Mouse (Mus musculus): ENCODE results near the gene Kifc1. TPM values are rescaled to one million over a fixed set of nuclear protein-coding genes. Genes with fewer than 3 reads are reported as not detected.
"Not testable (repeated sequence)": the region's sequence is repeated elsewhere in the genome, so short reads cannot be mapped to it uniquely, and the experiment has no call there.

Kifc1 gene
- polyA plus RNA-seq, 1 experiment from 2014 or later, result 9.3 TPM

DNA sequence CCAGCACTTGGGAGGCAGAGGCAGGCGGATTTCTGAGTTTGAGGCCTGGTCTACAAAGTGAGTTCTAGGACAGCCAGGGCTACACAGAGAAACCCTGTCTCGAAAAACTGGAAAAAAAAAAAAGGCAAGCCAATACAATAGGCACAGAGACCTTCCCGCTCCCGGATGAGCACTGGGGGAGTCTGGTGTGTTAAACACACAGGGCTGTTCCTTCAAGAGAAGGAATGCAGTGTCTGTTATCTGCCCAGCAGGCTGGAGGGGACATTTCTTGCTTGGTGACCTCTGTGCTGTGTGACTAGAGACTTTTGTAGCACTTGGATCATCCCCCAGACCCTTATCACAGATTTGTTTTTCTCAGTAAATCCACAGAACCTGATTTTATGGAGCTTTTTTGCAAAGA, 11.2 kb upstream of the Kifc1 start:
- 65% methylated on average over 4 of the region's 4 CpGs for WGBS
- Histone ChIP-seq H3K9me3 (ENCODE audit: low read depth, low read length) (no peaks in the 10 kb centered on the region), H3K4me2 (no peak overlapping the region), H3K9ac (no peak overlapping the region), H3K4me1 (ENCODE audit: insufficient read depth) (no peaks in the 10 kb centered on the region), H3K36me3 (ENCODE audit: insufficient read depth) (no peaks in the 10 kb centered on the region), H3K27me3 (ENCODE audit: insufficient read depth, low read length) (no peaks in the 10 kb centered on the region), H3K27ac (ENCODE audit: low read depth) (no peak overlapping the region), H3K4me3 (ENCODE audit: low read depth, low read length) (no peak overlapping the region)
- no peak for ATAC-seq (ENCODE audit: insufficient read depth)
- no peak for TF ChIP-seq CTCF (IDR thresholded peaks at IDR 0.05; ENCODE audit: low read depth)
- DNase-seq, result no peak

DNA sequence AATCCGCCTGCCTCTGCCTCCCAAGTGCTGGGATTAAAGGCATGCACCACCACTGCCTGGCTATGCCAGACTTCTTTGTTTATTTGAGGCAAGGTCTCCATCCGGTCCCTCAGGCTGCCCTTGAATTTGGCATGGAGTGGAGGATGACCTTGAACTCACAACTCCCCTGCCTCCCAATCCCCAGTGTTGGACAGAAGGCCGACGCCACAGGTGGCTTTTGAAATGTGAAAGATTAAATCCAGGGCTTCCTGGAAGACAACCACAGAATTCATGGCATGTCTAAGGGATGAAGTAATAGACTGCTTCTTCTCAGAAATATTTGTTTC, 10.5 kb upstream of the Kifc1 start:
- Histone ChIP-seq H3K27me3 (ENCODE audit: insufficient read depth, low read length) (no peaks in the 10 kb centered on the region), H3K27ac (ENCODE audit: low read depth) (no peak overlapping the region), H3K9me3 (ENCODE audit: low read depth, low read length) (no peaks in the 10 kb centered on the region), H3K9ac (no peak overlapping the region), H3K36me3 (ENCODE audit: insufficient read depth) (no peaks in the 10 kb centered on the region), H3K4me1 (ENCODE audit: insufficient read depth) (no peaks in the 10 kb centered on the region), H3K4me2 (no peak overlapping the region), H3K4me3 (ENCODE audit: low read depth, low read length) (no peak overlapping the region)
- no peak for ATAC-seq (ENCODE audit: insufficient read depth)
- DNase-seq, result no peak
- 80% methylated on average over 4 of the region's 4 CpGs for WGBS
- no peak for TF ChIP-seq CTCF (IDR thresholded peaks at IDR 0.05; ENCODE audit: low read depth)

DNA sequence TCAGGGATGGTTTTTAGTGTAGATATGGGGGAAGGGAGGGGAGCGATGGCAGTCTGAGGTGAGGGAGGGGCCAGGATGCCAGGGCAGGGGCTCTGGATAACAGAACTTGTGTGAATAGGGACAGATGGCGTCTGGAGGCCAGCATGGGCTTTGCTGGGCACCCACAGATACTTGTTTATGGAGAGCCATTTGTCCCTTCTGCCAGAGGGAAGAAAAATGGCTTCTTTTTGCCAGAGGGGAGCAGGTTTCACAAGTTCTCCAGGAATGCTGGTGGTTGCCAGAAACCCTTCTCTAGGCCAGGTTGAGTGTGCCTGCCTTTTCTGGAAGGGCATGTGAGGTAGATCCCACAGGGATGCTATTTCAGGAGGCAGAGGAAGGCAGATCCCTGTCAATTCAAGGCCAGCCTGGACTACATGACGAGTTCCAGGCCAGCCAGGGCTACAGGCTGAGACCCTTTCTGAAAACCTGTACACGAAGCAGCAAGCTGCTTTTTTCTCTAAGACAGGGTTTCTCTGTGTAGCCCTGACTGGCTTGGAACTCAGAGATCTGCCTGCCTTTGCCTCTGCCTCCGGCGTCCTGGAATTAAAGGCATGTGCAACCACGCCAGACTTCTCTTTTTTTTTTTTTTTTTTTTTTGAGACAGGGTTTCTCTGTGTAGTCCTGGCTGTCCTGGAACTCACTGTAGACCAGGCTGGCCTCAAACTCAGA, 10.0 kb upstream of the Kifc1 start:
- WGBS, result 53% methylated on average over 7 of the region's 7 CpGs
- H3K9ac ChIP-seq, result no peak overlapping the region
- H3K27ac ChIP-seq (ENCODE audit: low read depth), result no peak overlapping the region
- H3K9me3 ChIP-seq (ENCODE audit: low read depth, low read length), result no peaks in the 10 kb centered on the region
- H3K4me3 ChIP-seq (ENCODE audit: low read depth, low read length), result no peak overlapping the region
- H3K4me1 ChIP-seq (ENCODE audit: insufficient read depth), result no peaks in the 10 kb centered on the region
- no peaks in the 10 kb centered on the region for H3K27me3 ChIP-seq (ENCODE audit: insufficient read depth, low read length)
- ATAC-seq (ENCODE audit: insufficient read depth) (no peak), DNase-seq (no peak)
- TF ChIP-seq CTCF (IDR thresholded peaks at IDR 0.05; ENCODE audit: low read depth), result no peak
- no peaks in the 10 kb centered on the region for H3K36me3 ChIP-seq (ENCODE audit: insufficient read depth)
- H3K4me2 ChIP-seq, result no peak overlapping the region

DNA sequence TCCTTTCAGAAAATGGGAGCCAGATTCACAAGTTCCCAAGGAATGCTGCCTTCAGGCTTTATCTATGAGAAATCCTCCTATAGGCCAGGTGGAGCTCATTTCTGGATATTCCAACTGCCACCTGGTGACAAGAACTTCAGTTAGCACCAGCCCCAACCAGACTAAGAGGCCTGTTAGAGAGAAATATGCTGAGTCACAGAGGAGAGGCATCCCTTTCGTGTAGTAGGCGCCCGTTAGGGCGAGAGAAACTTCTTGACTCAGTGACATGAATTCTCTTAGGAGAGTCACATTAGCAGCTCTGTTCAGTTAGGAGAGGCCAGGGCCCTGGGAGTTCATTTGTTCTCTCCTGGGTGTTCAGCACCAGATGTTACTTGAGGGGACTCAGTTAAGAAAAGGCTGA, 9.2 kb upstream of the Kifc1 start:
- no peak overlapping the region for H3K9ac ChIP-seq
- H3K4me1 ChIP-seq (ENCODE audit: insufficient read depth), result no peaks in the 10 kb centered on the region
- no peaks in the 10 kb centered on the region for H3K9me3 ChIP-seq (ENCODE audit: low read depth, low read length)
- H3K36me3 ChIP-seq (ENCODE audit: insufficient read depth), result no peaks in the 10 kb centered on the region
- H3K4me2 ChIP-seq, result no peak overlapping the region
- 87% methylated on average over 4 of the region's 4 CpGs for WGBS
- H3K4me3 ChIP-seq (ENCODE audit: low read depth, low read length), result no peak overlapping the region
- DNase-seq, result no peak
- TF ChIP-seq CTCF (IDR thresholded peaks at IDR 0.05; ENCODE audit: low read depth), result no peak
- no peak for ATAC-seq (ENCODE audit: insufficient read depth)
- H3K27ac ChIP-seq (ENCODE audit: low read depth), result no peak overlapping the region
- no peaks in the 10 kb centered on the region for H3K27me3 ChIP-seq (ENCODE audit: insufficient read depth, low read length)

DNA sequence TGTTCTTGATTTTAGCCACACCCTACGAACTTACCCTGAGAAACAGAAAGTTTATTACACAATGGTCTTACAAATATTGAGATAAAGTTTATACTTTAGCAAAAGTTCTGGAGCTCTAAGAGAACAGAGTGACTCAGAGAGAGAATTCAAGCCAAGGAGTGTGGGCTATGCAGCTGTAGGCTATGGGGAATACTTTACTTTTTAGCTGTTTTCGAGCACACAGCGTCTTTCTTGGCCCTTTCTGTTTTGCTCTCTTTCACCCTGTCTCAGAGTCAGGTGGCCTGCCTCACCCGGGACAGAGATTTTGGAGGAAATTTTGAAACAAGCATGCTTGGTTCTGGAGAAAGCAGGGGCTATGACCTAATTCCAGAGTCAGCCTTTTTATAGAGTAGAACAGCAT, 7.7 kb upstream of the Kifc1 start:
- WGBS, result 82% methylated on average over 4 of the region's 4 CpGs
- not testable (repeated sequence) for H3K27ac ChIP-seq (ENCODE audit: low read depth); H3K27me3 ChIP-seq (ENCODE audit: insufficient read depth, low read length); H3K9ac ChIP-seq; H3K4me3 ChIP-seq (ENCODE audit: low read depth, low read length); DNase-seq; H3K4me2 ChIP-seq; H3K4me1 ChIP-seq (ENCODE audit: insufficient read depth); H3K9me3 ChIP-seq (ENCODE audit: low read depth, low read length); ATAC-seq (ENCODE audit: insufficient read depth); H3K36me3 ChIP-seq (ENCODE audit: insufficient read depth)

DNA sequence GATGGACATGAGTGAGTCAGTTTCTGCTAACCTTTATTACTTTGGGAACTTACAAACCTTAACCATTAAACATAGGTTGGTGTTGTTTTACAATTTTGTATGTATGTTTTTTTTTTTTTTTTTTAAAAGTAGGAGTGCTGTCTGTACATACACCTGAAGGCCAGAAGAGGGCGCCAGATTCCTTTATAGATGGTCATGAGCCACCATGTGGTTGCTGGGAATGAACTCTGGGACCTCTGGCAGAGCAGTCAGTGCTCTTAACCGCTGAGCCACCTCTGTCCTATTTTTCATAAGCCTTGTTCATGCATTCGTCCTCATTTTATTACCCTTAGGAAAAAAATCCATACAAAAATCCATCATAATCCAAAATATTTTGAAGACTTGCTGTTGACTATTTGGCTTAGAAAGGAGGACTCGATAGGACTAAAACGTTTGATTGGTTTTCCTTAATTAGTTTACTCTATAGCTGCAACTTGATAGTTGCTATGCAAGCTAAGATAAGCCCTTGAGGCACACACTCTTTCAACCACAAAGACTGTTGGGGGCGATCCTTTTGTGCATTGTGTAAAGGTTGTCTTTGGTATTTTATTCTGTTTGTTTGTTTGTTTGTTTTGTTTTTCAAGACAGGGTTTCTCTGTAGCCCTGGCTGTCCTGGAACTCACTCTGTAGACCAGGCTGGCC, 6.8 kb upstream of the Kifc1 start:
- Histone ChIP-seq H3K4me1 (ENCODE audit: insufficient read depth) (no peaks in the 10 kb centered on the region), H3K4me2 (no peak overlapping the region), H3K9ac (no peak overlapping the region), H3K27me3 (ENCODE audit: insufficient read depth, low read length) (no peaks in the 10 kb centered on the region), H3K36me3 (ENCODE audit: insufficient read depth) (no peaks in the 10 kb centered on the region), H3K27ac (ENCODE audit: low read depth) (no peak overlapping the region), H3K4me3 (ENCODE audit: low read depth, low read length) (no peak overlapping the region), H3K9me3 (ENCODE audit: low read depth, low read length) (no peaks in the 10 kb centered on the region)
- TF ChIP-seq CTCF (IDR thresholded peaks at IDR 0.05; ENCODE audit: low read depth), result peak; percentile 70
- DNase-seq, result peak; percentile 84
- WGBS, result 37% methylated on average over 6 of the region's 6 CpGs
- ATAC-seq (ENCODE audit: insufficient read depth), result no peak

DNA sequence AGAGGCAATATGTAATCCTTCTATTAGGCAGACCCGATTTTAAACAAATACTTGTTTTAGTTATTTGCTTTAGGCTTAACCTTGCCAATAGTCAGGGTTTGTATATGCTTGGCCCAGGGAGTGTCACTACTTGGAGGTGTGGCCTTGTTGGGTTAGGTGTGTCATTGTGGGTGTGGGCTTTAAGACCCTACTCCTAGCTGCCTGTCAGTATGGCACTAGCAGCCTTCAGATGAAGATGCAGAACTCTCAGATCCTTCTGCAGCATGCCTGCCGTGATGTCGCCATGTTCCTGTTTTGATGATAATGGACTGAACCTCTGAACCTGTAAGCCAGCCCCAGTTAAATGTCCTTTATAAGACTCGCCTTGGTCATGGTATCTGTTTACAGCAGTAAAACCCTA, 2.5 kb upstream of the Kifc1 start:
- not testable (repeated sequence) for H3K9ac ChIP-seq; DNase-seq; H3K36me3 ChIP-seq (ENCODE audit: insufficient read depth); H3K9me3 ChIP-seq (ENCODE audit: low read depth, low read length); H3K4me1 ChIP-seq (ENCODE audit: insufficient read depth); H3K27ac ChIP-seq (ENCODE audit: low read depth); H3K27me3 ChIP-seq (ENCODE audit: insufficient read depth, low read length); H3K4me3 ChIP-seq (ENCODE audit: low read depth, low read length); H3K4me2 ChIP-seq; ATAC-seq (ENCODE audit: insufficient read depth)
- WGBS, result 60% methylated on average over 4 of the region's 4 CpGs
